Mouse (Mus musculus): ENCODE data around the gene Sec23a. TPM values are rescaled to one million over a fixed set of nuclear protein-coding genes. Genes with fewer than 3 reads are reported as not detected.
A peak's percentile ranks its signal among the peaks of the same experiment; 100 is the strongest.

Gene Sec23a
- polyA plus RNA-seq, 1 experiment from 2014 or later, result 29.0 TPM

GRCm38 (mm10) chr12:59053976-59054375, 42.2 kb upstream of the Sec23a start:
- no peak for TF ChIP-seq CTCF (IDR thresholded peaks at IDR 0.05)
- TF ChIP-seq EP300 (IDR thresholded peaks at IDR 0.05), result no peak
- Histone ChIP-seq H3K4me2 (replicated peaks; ENCODE audit: low read depth, low read length) (no peak overlapping the region), H3K9me3 (ENCODE audit: low read length) (no peaks in the 10 kb centered on the region), H3K27ac (ENCODE audit: low read length) (no peak overlapping the region), H3K27me3 (replicated peaks; ENCODE audit: insufficient read depth, low read length) (no peaks in the 10 kb centered on the region), H3K36me3 (ENCODE audit: insufficient read depth, low read length) (peaks cover 11% of the 10 kb centered on the region), H3K4me3 (ENCODE audit: low read depth, low read length) (no peak overlapping the region), H3K9ac (replicated peaks; ENCODE audit: low read depth) (no peak overlapping the region), H3K4me1 (ENCODE audit: insufficient read depth, low read depth, low read length) (no peaks in the 10 kb centered on the region)
- DNase-seq (ENCODE audit: low spot score), result no peak
- no peak for ATAC-seq

DNA sequence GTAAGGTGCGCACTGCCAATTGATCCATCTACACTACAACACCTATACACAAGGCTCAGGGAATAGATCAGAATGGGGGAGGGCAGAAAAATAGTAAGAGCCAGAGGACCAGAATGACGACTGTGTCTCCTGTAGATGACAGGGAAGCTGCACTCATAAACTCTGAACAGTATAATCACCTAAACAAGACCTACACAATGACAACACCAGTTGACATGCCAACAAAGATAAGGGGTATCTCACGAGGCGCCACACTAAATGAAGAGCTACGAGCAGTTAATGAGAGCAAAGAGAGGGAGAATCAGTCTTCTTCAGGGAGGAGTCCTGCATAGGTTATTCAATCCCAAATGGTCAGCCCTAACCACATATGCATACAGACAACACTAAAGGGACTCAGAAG, 41.3 kb upstream of the Sec23a start:
- DNase-seq (ENCODE audit: low spot score), result no peak
- no peak for ATAC-seq
- no peak overlapping the region for H3K4me2 ChIP-seq (replicated peaks; ENCODE audit: low read depth, low read length)
- H3K4me1 ChIP-seq (ENCODE audit: insufficient read depth, low read depth, low read length), result no peaks in the 10 kb centered on the region
- H3K36me3 ChIP-seq (ENCODE audit: insufficient read depth, low read length), result peaks cover 11% of the 10 kb centered on the region
- H3K9ac ChIP-seq (replicated peaks; ENCODE audit: low read depth), result no peak overlapping the region
- no peaks in the 10 kb centered on the region for H3K9me3 ChIP-seq (ENCODE audit: low read length)
- no peak overlapping the region for H3K4me3 ChIP-seq (ENCODE audit: low read depth, low read length)
- no peaks in the 10 kb centered on the region for H3K27me3 ChIP-seq (replicated peaks; ENCODE audit: insufficient read depth, low read length)
- WGBS, result 87% methylated on average over 5 of the region's 5 CpGs
- TF ChIP-seq CTCF (IDR thresholded peaks at IDR 0.05) (no peak), EP300 (IDR thresholded peaks at IDR 0.05) (no peak)
- H3K27ac ChIP-seq (ENCODE audit: low read length), result no peak overlapping the region

DNA sequence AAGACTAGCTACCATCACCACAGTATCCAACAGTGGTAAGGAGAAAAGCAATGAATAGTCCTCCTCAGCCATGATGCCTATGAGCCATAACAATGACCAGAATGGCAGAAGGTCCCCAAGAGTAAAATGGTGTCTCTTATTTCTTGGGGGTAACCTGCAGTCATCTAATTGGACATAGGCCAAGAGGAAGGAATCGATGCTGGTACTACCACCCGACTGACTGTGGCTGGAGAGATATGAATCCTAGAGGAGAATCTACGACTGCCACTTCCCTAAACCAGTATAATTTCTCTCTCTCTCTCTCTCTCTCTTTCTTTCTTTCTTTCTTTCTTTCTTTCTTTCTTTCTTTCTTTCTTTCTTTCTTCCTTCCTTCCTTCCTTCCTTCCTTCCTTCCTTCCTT, 40.7 kb upstream of the Sec23a start:
- H3K36me3 ChIP-seq (ENCODE audit: insufficient read depth, low read length), result peaks cover 11% of the 10 kb centered on the region
- H3K9ac ChIP-seq (replicated peaks; ENCODE audit: low read depth), result no peak overlapping the region
- H3K27me3 ChIP-seq (replicated peaks; ENCODE audit: insufficient read depth, low read length), result no peaks in the 10 kb centered on the region
- ATAC-seq, result no peak
- H3K4me2 ChIP-seq (replicated peaks; ENCODE audit: low read depth, low read length), result no peak overlapping the region
- H3K27ac ChIP-seq (ENCODE audit: low read length), result no peak overlapping the region
- no peaks in the 10 kb centered on the region for H3K9me3 ChIP-seq (ENCODE audit: low read length)
- no peak overlapping the region for H3K4me3 ChIP-seq (ENCODE audit: low read depth, low read length)
- no peak for DNase-seq (ENCODE audit: low spot score)
- H3K4me1 ChIP-seq (ENCODE audit: insufficient read depth, low read depth, low read length), result no peaks in the 10 kb centered on the region
- 75% methylated on average over 3 of the region's 3 CpGs for WGBS
- TF ChIP-seq CTCF (IDR thresholded peaks at IDR 0.05), result no peak
- no peak for TF ChIP-seq EP300 (IDR thresholded peaks at IDR 0.05)

GRCm38 (mm10) chr12:59040851-59041250, 29.0 kb upstream of the Sec23a start:
- Histone ChIP-seq H3K27ac (ENCODE audit: low read length) (peak overlapping the region; percentile 91; the same call in 1 of the 2 replicates), H3K9me3 (ENCODE audit: low read length) (no peaks in the 10 kb centered on the region), H3K4me3 (ENCODE audit: low read depth, low read length) (no peak overlapping the region), H3K9ac (replicated peaks; ENCODE audit: low read depth) (no peak overlapping the region), H3K36me3 (ENCODE audit: insufficient read depth, low read length) (peaks cover 15% of the 10 kb centered on the region; the same call in 1 of the 2 replicates), H3K4me1 (ENCODE audit: insufficient read depth, low read depth, low read length) (no peaks in the 10 kb centered on the region), H3K4me2 (replicated peaks; ENCODE audit: low read depth, low read length) (no peak overlapping the region), H3K27me3 (replicated peaks; ENCODE audit: insufficient read depth, low read length) (no peaks in the 10 kb centered on the region)
- TF ChIP-seq EP300 (IDR thresholded peaks at IDR 0.05), result no peak
- TF ChIP-seq CTCF (IDR thresholded peaks at IDR 0.05), result no peak
- DNase-seq (ENCODE audit: low spot score) (peak; percentile 33), ATAC-seq (no peak)
- 9% methylated on average over 7 of the region's 7 CpGs for WGBS

GRCm38 (mm10) chr12:59039971-59040844, 28.4 kb upstream of the Sec23a start:
- no peaks in the 10 kb centered on the region for H3K27me3 ChIP-seq (replicated peaks; ENCODE audit: insufficient read depth, low read length)
- H3K9ac ChIP-seq (replicated peaks; ENCODE audit: low read depth), result peak overlapping the region; percentile 43; the same call in 1 of the 2 replicates
- WGBS, result 8% methylated on average over 23 of the region's 23 CpGs
- peak; percentile 86 for ATAC-seq
- H3K36me3 ChIP-seq (ENCODE audit: insufficient read depth, low read length), result peaks cover 15% of the 10 kb centered on the region; the same call in 1 of the 2 replicates
- H3K27ac ChIP-seq (ENCODE audit: low read length), result peak overlapping the region; percentile 91
- DNase-seq (ENCODE audit: low spot score), result peak; percentile 89
- peak overlapping the region; percentile 12 for H3K4me3 ChIP-seq (ENCODE audit: low read depth, low read length)
- TF ChIP-seq EP300 (IDR thresholded peaks at IDR 0.05), result no peak; the same call in none of the 2 replicates
- no peak for TF ChIP-seq CTCF (IDR thresholded peaks at IDR 0.05)
- H3K9me3 ChIP-seq (ENCODE audit: low read length), result no peaks in the 10 kb centered on the region
- peak overlapping the region; percentile 48 for H3K4me2 ChIP-seq (replicated peaks; ENCODE audit: low read depth, low read length)
- H3K4me1 ChIP-seq (ENCODE audit: insufficient read depth, low read depth, low read length), result no peaks in the 10 kb centered on the region

DNA sequence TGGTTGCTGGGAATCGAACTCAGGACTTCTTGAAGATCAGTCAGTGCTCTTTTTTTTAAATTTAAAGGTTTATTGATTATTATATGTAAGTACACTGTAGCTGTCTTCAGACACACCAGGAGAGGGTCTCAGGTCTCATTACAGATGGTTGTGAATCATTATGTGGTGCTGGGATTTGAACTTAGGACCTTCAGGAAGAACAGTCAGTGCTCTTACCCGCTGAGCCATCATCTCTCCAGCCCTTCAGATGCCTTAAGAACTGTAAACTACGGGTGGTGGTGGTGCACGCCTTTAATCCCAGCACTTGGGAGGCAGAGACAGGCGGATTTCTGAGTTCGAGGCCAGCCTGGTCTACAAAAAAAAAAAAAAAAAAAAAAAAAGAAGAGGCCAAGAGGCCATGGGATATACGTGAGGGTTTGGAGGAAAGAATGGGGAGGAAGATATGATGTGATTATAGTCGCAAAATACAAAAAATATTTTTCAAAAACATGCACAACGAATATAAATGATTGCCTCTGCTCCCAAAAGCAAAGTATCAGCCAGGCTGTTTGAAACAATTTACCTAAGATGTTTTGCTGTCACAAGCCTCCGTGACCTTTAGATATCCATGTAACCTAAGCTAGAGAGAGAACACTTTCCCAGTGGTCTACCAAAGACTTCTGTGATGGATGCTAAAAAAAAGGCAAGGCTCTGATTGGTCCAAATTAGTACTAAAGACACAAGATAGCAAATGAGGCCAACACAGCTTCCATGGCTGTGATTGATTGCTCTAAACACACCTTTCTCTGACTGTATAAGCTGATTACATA, 27.5 kb upstream of the Sec23a start:
- peak overlapping the region; percentile 48; the same call in 1 of the 2 replicates for H3K4me2 ChIP-seq (replicated peaks; ENCODE audit: low read depth, low read length)
- ATAC-seq, result no peak

More for the DNA sequence above, 27.5 kb upstream of the Sec23a start:
- peak overlapping the region; percentile 91; the same call in 1 of the 2 replicates for H3K27ac ChIP-seq (ENCODE audit: low read length)
- no peaks in the 10 kb centered on the region for H3K4me1 ChIP-seq (ENCODE audit: insufficient read depth, low read depth, low read length)
- 74% methylated on average over 10 of the region's 10 CpGs for WGBS
- H3K27me3 ChIP-seq (replicated peaks; ENCODE audit: insufficient read depth, low read length), result no peaks in the 10 kb centered on the region
- H3K36me3 ChIP-seq (ENCODE audit: insufficient read depth, low read length), result peaks cover 8% of the 10 kb centered on the region; the same call in 1 of the 2 replicates
- no peak overlapping the region; the same call in 1 of the 2 replicates for H3K4me3 ChIP-seq (ENCODE audit: low read depth, low read length)
- TF ChIP-seq EP300 (IDR thresholded peaks at IDR 0.05), result no peak
- H3K9ac ChIP-seq (replicated peaks; ENCODE audit: low read depth), result no peak overlapping the region
- no peak for DNase-seq (ENCODE audit: low spot score)
- no peaks in the 10 kb centered on the region for H3K9me3 ChIP-seq (ENCODE audit: low read length)
